Mouse (Mus musculus): ENCODE measurements around the gene Gramd2. TPM values are rescaled to one million over a fixed set of nuclear protein-coding genes. Genes with fewer than 3 reads are reported as not detected.

Gene Gramd2
- polyA plus RNA-seq, 1 experiment from 2014 or later, result 2.0 TPM

GRCm38 (mm10) chr9:59725515-59725914, 45.6 kb downstream of the Gramd2 start:
- H3K27me3 ChIP-seq, result no peaks in the 10 kb centered on the region
- no peaks in the 10 kb centered on the region for H3K36me3 ChIP-seq
- no peak overlapping the region for H3K27ac ChIP-seq
- no peak for ATAC-seq (ENCODE audit: insufficient number of reproducible peaks, insufficient read depth, low FRiP score, low TSS enrichment, low read depth)
- no peak overlapping the region for H3K4me2 ChIP-seq
- no peak overlapping the region for H3K9ac ChIP-seq
- H3K4me3 ChIP-seq, result no peak overlapping the region
- no peaks in the 10 kb centered on the region for H3K9me3 ChIP-seq
- 81% methylated on average over 10 of the region's 10 CpGs for WGBS
- peaks cover 17% of the 10 kb centered on the region for H3K4me1 ChIP-seq

DNA sequence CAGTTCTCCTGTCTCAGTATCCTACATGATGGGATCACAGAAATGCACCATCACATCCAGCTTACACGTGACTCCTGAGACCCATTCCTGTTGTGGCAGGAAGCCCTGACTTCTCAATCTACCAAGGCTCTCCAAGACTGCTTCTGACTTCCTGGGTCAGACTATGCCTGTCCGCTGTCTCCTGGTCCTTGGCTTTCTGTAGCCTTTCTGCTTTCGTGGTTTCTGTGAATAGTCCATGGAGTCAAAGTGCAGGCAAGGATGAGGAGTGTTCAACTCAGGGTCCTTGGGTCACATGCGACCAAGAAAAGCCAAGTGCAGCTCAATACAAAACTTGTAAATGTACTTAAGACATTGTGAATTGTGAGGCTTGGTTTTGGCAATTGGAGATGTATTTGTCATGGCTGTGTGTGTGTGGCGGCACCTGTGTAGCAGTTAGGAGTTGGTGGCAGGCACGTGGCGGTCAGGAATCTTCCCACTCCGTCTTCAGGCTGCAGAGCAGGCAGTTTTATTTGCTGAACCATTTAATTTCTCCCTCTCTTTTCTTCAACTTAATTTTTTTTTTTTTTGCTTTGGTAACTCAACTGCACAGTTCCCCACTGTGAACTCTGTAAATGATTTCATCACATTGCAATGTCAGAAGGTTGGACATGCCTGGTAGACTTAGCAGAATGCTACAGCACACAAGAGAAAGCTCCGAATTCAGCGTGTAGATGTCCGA, 47.8 kb downstream of the Gramd2 start:
- no peaks in the 10 kb centered on the region for H3K27me3 ChIP-seq
- WGBS, result 84% methylated on average over 11 of the region's 11 CpGs
- ATAC-seq (ENCODE audit: insufficient number of reproducible peaks, insufficient read depth, low FRiP score, low TSS enrichment, low read depth), result no peak
- H3K27ac ChIP-seq, result no peak overlapping the region
- no peak overlapping the region for H3K4me2 ChIP-seq
- H3K36me3 ChIP-seq, result no peaks in the 10 kb centered on the region
- no peak overlapping the region for H3K9ac ChIP-seq
- H3K4me3 ChIP-seq, result no peak overlapping the region
- peaks cover 17% of the 10 kb centered on the region for H3K4me1 ChIP-seq
- H3K9me3 ChIP-seq, result no peaks in the 10 kb centered on the region

GRCm38 (mm10) chr9:59731136-59731535, 51.2 kb downstream of the Gramd2 start:
- Histone ChIP-seq H3K4me3 (no peak overlapping the region), H3K27ac (no peak overlapping the region), H3K36me3 (no peaks in the 10 kb centered on the region), H3K4me2 (no peak overlapping the region), H3K9me3 (no peaks in the 10 kb centered on the region), H3K27me3 (no peaks in the 10 kb centered on the region), H3K9ac (no peak overlapping the region), H3K4me1 (peaks cover 5% of the 10 kb centered on the region; the same call in 1 of the 2 replicates)
- WGBS, result 91% methylated on average over 5 of the region's 5 CpGs
- no peak for ATAC-seq (ENCODE audit: insufficient number of reproducible peaks, insufficient read depth, low FRiP score, low TSS enrichment, low read depth)

- no peaks in the 10 kb centered on the region for H3K27me3 ChIP-seq
- no peak overlapping the region for H3K4me3 ChIP-seq
- WGBS, result 61% methylated on average over 6 of the region's 6 CpGs
- H3K36me3 ChIP-seq, result no peaks in the 10 kb centered on the region
- H3K27ac ChIP-seq, result no peak overlapping the region
- no peaks in the 10 kb centered on the region for H3K9me3 ChIP-seq
- H3K4me2 ChIP-seq, result no peak overlapping the region
- ATAC-seq (ENCODE audit: insufficient number of reproducible peaks, insufficient read depth, low FRiP score, low TSS enrichment, low read depth), result no peak
- H3K4me1 ChIP-seq, result peaks cover 13% of the 10 kb centered on the region; the same call in 1 of the 2 replicates
- no peak overlapping the region for H3K9ac ChIP-seq
These were observed 53.1 kb downstream of the Gramd2 start for GRCm38 (mm10) chr9:59733075-59733474.

- no peak for ATAC-seq (ENCODE audit: insufficient number of reproducible peaks, insufficient read depth, low FRiP score, low TSS enrichment, low read depth)
- H3K27ac ChIP-seq, result no peak overlapping the region
- H3K9me3 ChIP-seq, result no peaks in the 10 kb centered on the region
- no peak overlapping the region for H3K9ac ChIP-seq
- WGBS, result 57% methylated on average over 4 of the region's 4 CpGs
- peaks cover 13% of the 10 kb centered on the region; the same call in 1 of the 2 replicates for H3K4me1 ChIP-seq
- no peaks in the 10 kb centered on the region for H3K36me3 ChIP-seq
- H3K4me3 ChIP-seq, result no peak overlapping the region
- no peak overlapping the region for H3K4me2 ChIP-seq
- H3K27me3 ChIP-seq, result no peaks in the 10 kb centered on the region
These were observed 55.5 kb downstream of the Gramd2 start for GRCm38 (mm10) chr9:59735394-59735793.

GRCm38 (mm10) chr9:59740593-59740992, 60.6 kb downstream of the Gramd2 start:
- 90% methylated on average over 2 of the region's 2 CpGs for WGBS
- peaks cover 10% of the 10 kb centered on the region; the same call in 1 of the 2 replicates for H3K4me1 ChIP-seq
- no peak for ATAC-seq (ENCODE audit: insufficient number of reproducible peaks, insufficient read depth, low FRiP score, low TSS enrichment, low read depth)
- no peak overlapping the region for H3K9ac ChIP-seq
- no peaks in the 10 kb centered on the region for H3K27me3 ChIP-seq
- H3K27ac ChIP-seq, result no peak overlapping the region
- H3K9me3 ChIP-seq, result no peaks in the 10 kb centered on the region
- H3K4me3 ChIP-seq, result no peak overlapping the region
- H3K4me2 ChIP-seq, result no peak overlapping the region
- peaks cover 5% of the 10 kb centered on the region; the same call in 1 of the 2 replicates for H3K36me3 ChIP-seq

DNA sequence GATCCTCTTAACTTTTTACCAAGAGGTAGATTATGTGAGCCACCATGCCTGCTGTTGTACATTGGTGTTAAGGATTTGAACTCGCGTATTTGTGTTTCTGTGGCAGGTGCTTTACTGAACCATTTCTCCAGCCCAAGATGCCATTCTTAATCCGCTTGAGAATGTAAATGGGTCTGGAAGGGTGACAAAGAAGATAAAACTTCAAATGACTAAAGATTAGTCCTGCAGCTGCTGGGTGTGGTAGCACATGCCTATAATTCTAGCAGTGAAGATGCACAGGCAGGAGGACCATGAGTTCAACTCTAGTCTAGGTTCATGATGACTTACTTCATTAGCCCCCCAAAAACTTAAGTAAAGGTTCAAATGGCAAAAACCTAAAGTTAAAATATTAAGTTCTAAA, 64.0 kb downstream of the Gramd2 start:
- H3K4me3 ChIP-seq, result no peak overlapping the region
- no peaks in the 10 kb centered on the region for H3K4me1 ChIP-seq
- H3K4me2 ChIP-seq, result no peak overlapping the region
- no peak overlapping the region for H3K27ac ChIP-seq
- H3K9ac ChIP-seq, result no peak overlapping the region
- peaks cover 5% of the 10 kb centered on the region; the same call in 1 of the 2 replicates for H3K36me3 ChIP-seq
- H3K9me3 ChIP-seq, result no peaks in the 10 kb centered on the region
- no peaks in the 10 kb centered on the region for H3K27me3 ChIP-seq
- ATAC-seq (ENCODE audit: insufficient number of reproducible peaks, insufficient read depth, low FRiP score, low TSS enrichment, low read depth), result no peak
- WGBS, result 93% methylated on average over 3 of the region's 3 CpGs

DNA sequence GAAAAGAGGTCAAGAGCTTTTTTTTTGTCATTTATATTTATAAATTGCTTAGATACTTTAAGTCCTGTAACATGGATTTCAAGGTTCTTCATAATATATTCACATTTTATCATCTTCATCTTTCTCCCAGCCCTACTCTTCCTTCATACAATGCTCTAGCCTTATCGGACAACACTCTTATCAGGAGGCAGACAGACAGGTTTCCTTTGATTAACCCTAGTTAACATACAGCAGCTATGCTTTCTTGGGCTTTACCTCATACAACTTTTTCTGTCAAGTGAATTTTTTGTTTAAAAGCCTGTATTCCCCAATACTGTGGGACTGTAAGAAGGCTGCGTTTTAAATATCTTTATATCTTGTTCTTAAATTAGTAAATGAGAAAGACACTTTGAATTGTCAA, 68.4 kb downstream of the Gramd2 start:
- no peaks in the 10 kb centered on the region for H3K27me3 ChIP-seq
- H3K4me3 ChIP-seq, result no peak overlapping the region
- 88% methylated on average over 2 of the region's 2 CpGs for WGBS
- H3K9ac ChIP-seq, result no peak overlapping the region
- ATAC-seq (ENCODE audit: insufficient number of reproducible peaks, insufficient read depth, low FRiP score, low TSS enrichment, low read depth), result no peak
- H3K36me3 ChIP-seq, result peaks cover 5% of the 10 kb centered on the region; the same call in 1 of the 2 replicates
- no peak overlapping the region for H3K4me2 ChIP-seq
- H3K9me3 ChIP-seq, result no peaks in the 10 kb centered on the region
- peaks cover 7% of the 10 kb centered on the region; the same call in 1 of the 2 replicates for H3K4me1 ChIP-seq
- H3K27ac ChIP-seq, result no peak overlapping the region

- ATAC-seq (ENCODE audit: insufficient number of reproducible peaks, insufficient read depth, low FRiP score, low TSS enrichment, low read depth), result no peak
- H3K4me1 ChIP-seq, result peaks cover 7% of the 10 kb centered on the region; the same call in 1 of the 2 replicates
- H3K27ac ChIP-seq, result no peak overlapping the region
- H3K4me2 ChIP-seq, result no peak overlapping the region
- WGBS, result 88% methylated on average over 11 of the region's 11 CpGs
- H3K9ac ChIP-seq, result no peak overlapping the region
- no peak overlapping the region for H3K4me3 ChIP-seq
- peaks cover under 1% of the 10 kb centered on the region; the same call in 1 of the 2 replicates for H3K36me3 ChIP-seq
- H3K27me3 ChIP-seq, result no peaks in the 10 kb centered on the region
- no peaks in the 10 kb centered on the region for H3K9me3 ChIP-seq
These were observed 69.0 kb downstream of the Gramd2 start for GRCm38 (mm10) chr9:59748969-59749368.

DNA sequence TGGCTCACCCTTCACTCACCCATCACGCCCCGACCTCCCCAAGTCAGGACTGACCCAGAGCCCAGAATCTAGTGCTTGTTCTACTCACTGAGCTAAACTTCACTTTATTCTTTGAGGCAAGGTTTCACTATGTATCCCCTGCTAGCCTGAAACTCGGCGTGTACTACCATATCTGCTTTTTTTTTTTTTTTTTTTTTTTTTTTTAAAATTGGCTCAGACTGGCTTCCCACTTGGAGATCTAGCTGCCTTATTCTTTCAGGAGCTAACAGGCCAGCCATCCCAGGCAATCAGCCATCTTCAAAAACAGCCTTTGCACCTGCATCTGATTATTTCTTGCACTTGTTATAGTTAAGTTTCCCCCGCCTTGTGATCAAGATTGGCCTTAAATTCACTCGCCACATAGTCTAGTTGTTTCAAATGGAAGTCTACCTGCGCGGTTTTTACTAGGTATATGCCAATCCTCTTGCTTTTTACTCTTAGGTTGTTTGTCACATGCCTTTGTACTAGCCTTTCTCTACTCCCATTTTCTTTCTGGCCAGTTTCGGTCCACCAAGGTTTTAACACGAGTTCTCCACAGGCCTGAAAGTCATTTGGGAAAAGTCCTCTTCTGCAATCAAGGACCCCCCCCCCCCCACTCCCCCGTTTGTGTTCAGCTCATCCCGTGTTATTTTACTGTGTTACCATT, 69.8 kb downstream of the Gramd2 start:
- H3K4me3 ChIP-seq, result peak overlapping the region; percentile 91
- H3K27ac ChIP-seq, result peak overlapping the region; percentile 96
- H3K4me2 ChIP-seq, result peak overlapping the region; percentile 70
- H3K36me3 ChIP-seq, result no peaks in the 10 kb centered on the region
- 29% methylated on average over 12 of the region's 12 CpGs for WGBS
- H3K27me3 ChIP-seq, result no peaks in the 10 kb centered on the region
- ATAC-seq (ENCODE audit: insufficient number of reproducible peaks, insufficient read depth, low FRiP score, low TSS enrichment, low read depth), result no peak
- H3K4me1 ChIP-seq, result peaks cover 7% of the 10 kb centered on the region; the same call in 1 of the 2 replicates
- peak overlapping the region; percentile 69 for H3K9ac ChIP-seq
- H3K9me3 ChIP-seq, result no peaks in the 10 kb centered on the region

- under 1% methylated on average over 59 of the region's 59 CpGs for WGBS
- Histone ChIP-seq H3K36me3 (no peaks in the 10 kb centered on the region), H3K4me3 (peak within 1 kb of the TSS; percentile 91), H3K9me3 (no peaks in the 10 kb centered on the region), H3K27me3 (no peaks in the 10 kb centered on the region), H3K4me2 (peak within 1 kb of the TSS; percentile 77), H3K4me1 (peaks cover 7% of the 10 kb centered on the region; the same call in 1 of the 2 replicates), H3K27ac (peak within 1 kb of the TSS; percentile 96), H3K9ac (peak within 1 kb of the TSS; percentile 87)
- ATAC-seq (ENCODE audit: insufficient number of reproducible peaks, insufficient read depth, low FRiP score, low TSS enrichment, low read depth), result peak; percentile 98
These were observed 70.5 kb downstream of the Gramd2 start, which contains the start of the genes Senp8 and Myo9a for GRCm38 (mm10) chr9:59750267-59751065. Senp8 (minus strand) TSS chr9:59750710. Myo9a (plus strand) TSS chr9:59750896.
